Mouse (Mus musculus) kidney, embryonic 16.5 days (tissue): ENCODE data around the gene Fkbp10. TPM values are rescaled to one million over a fixed set of nuclear protein-coding genes. Genes with fewer than 3 reads are reported as not detected.

Experiments
- ATAC-seq: fragments of 200-750 bp; cut with Nextera tagmentation; 2 replicates; pipeline ENCODE4 v1.8.0; 2017; ENCODE audit warnings: moderate TSS enrichment; ENCODE audit not compliant: low FRiP score, low TSS enrichment
- H3K27ac ChIP-seq: fragments of 300-500 bp; sonication (generic); 2 replicates; pipeline ENCODE4 v1.5.1; 2014; ENCODE audit warnings: low read length
- H3K27me3 ChIP-seq: fragments of 300-500 bp; sonication (generic); 2 replicates; pipeline ENCODE4 v1.6.1; 2014; ENCODE audit warnings: low read length, control low read depth, mixed read lengths; ENCODE audit not compliant: insufficient read depth
- H3K36me3 ChIP-seq: fragments of 300-500 bp; sonication (generic); 2 replicates; pipeline ENCODE4 v1.6.1; 2014; ENCODE audit warnings: low read length, control low read depth, mixed read lengths; ENCODE audit not compliant: insufficient read depth
- H3K4me1 ChIP-seq: fragments of 300-500 bp; sonication (generic); 2 replicates; pipeline ENCODE4 v1.6.1; 2014; ENCODE audit warnings: low read length, control low read depth, mixed read lengths; ENCODE audit not compliant: insufficient read depth
- H3K4me2 ChIP-seq: fragments of 300-500 bp; sonication (generic); replicated peaks from 2 replicates; pipeline ENCODE4 v1.6.1; 2014; ENCODE audit warnings: low read depth, low read length
- H3K4me3 ChIP-seq: fragments of 300-500 bp; sonication (generic); 2 replicates; pipeline ENCODE4 v1.5.1; 2014; ENCODE audit warnings: mild to moderate bottlenecking, low read length
- H3K9ac ChIP-seq: fragments of 300-500 bp; sonication (generic); replicated peaks from 2 replicates; pipeline ENCODE4 v1.6.1; 2014; ENCODE audit warnings: low read length
- H3K9me3 ChIP-seq: fragments of 300-500 bp; sonication (generic); 2 replicates; pipeline ENCODE4 v1.6.1; 2016; ENCODE audit warnings: low read length, control low read depth
- WGBS: fragments of 180-500 bp; shearing (Covaris S2); extraction: QIAGEN DNeasy Blood & Tissue Kit; methylation state at CpG from one replicate; pipeline ENCODE4 v1.1.7; 2014; 5-methylcytosine and 5-hydroxymethylcytosine counted together
- polyA plus RNA-seq: library from polyadenylated mRNA; unstranded; fragments of >200 nt; fragmentation: Nextera tagmentation; extraction: Ambion mirVana; gene quantifications from 2 replicates; pipeline ENCODE4 v1.2.1, GENCODE M21; 2015

The Fkbp10 gene
- polyA plus RNA-seq, 1 experiment from 2014 or later, result 157 TPM

- WGBS, result 40% methylated on average over 10 of the region's 10 CpGs
- Histone ChIP-seq H3K4me1 (peaks cover 26% of the 10 kb centered on the region), H3K36me3 (peaks cover 21% of the 10 kb centered on the region; the same call in 1 of the 2 replicates)
Observed at GRCm38 (mm10) chr11:100408076-100408834, 7.2 kb upstream of the Fkbp10 start.

GRCm38 (mm10) chr11:100408835-100409462, 6.5 kb upstream of the Fkbp10 start:
- ATAC-seq, result no peak
- Histone ChIP-seq H3K36me3 (peaks cover 21% of the 10 kb centered on the region; the same call in 1 of the 2 replicates), H3K4me3 (no peak overlapping the region), H3K27me3 (no peaks in the 10 kb centered on the region), H3K4me1 (peaks cover 26% of the 10 kb centered on the region), H3K4me2 (no peak overlapping the region), H3K9ac (no peak overlapping the region), H3K27ac (no peak overlapping the region), H3K9me3 (no peaks in the 10 kb centered on the region)
- 94% methylated on average over 12 of the region's 12 CpGs for WGBS

More at GRCm38 (mm10) chr11:100408076-100408834, 7.2 kb upstream of the Fkbp10 start:
- Histone ChIP-seq H3K9me3 (no peaks in the 10 kb centered on the region), H3K27ac (no peak overlapping the region), H3K4me3 (no peak overlapping the region), H3K9ac (no peak overlapping the region), H3K4me2 (no peak overlapping the region), H3K27me3 (no peaks in the 10 kb centered on the region)
- peak; percentile 55; the same call in 1 of the 2 replicates for ATAC-seq

- Histone ChIP-seq H3K27ac (no peak overlapping the region), H3K9ac (no peak overlapping the region), H3K27me3 (no peaks in the 10 kb centered on the region), H3K4me1 (peaks cover 24% of the 10 kb centered on the region), H3K4me3 (no peak overlapping the region), H3K4me2 (no peak overlapping the region), H3K9me3 (no peaks in the 10 kb centered on the region), H3K36me3 (peaks cover 21% of the 10 kb centered on the region; the same call in 1 of the 2 replicates)
- 94% methylated on average over 3 of the region's 3 CpGs for WGBS
- ATAC-seq, result no peak
Observed at GRCm38 (mm10) chr11:100409686-100410085, 5.8 kb upstream of the Fkbp10 start.

- Histone ChIP-seq H3K27me3 (no peaks in the 10 kb centered on the region), H3K4me3 (no peak overlapping the region), H3K9ac (no peak overlapping the region), H3K4me1 (peaks cover 38% of the 10 kb centered on the region), H3K9me3 (no peaks in the 10 kb centered on the region), H3K27ac (no peak overlapping the region), H3K36me3 (peaks cover 21% of the 10 kb centered on the region; the same call in 1 of the 2 replicates), H3K4me2 (peak overlapping the region; percentile 88; the same call in 1 of the 2 replicates)
- WGBS, result 58% methylated on average over 11 of the region's 11 CpGs
- ATAC-seq, result no peak
Observed at GRCm38 (mm10) chr11:100411736-100412135, 3.8 kb upstream of the Fkbp10 start.

GRCm38 (mm10) chr11:100413541-100413940, 2.0 kb upstream of the Fkbp10 start:
- 53% methylated on average over 11 of the region's 11 CpGs for WGBS
- Histone ChIP-seq H3K27ac (no peak overlapping the region), H3K9me3 (no peaks in the 10 kb centered on the region), H3K9ac (peak overlapping the region; percentile 81), H3K4me2 (peak overlapping the region; percentile 88), H3K4me3 (peak overlapping the region; percentile 79), H3K27me3 (no peaks in the 10 kb centered on the region), H3K4me1 (peaks cover 46% of the 10 kb centered on the region), H3K36me3 (peaks cover 19% of the 10 kb centered on the region; the same call in 1 of the 2 replicates)
- no peak for ATAC-seq

- no peaks in the 10 kb centered on the region for H3K27me3 ChIP-seq
- peak; percentile 97 for ATAC-seq
- H3K9ac ChIP-seq, result peak within 1 kb of the TSS; percentile 81
- H3K4me2 ChIP-seq, result peak within 1 kb of the TSS; percentile 88
- H3K4me1 ChIP-seq, result peaks cover 46% of the 10 kb centered on the region
- WGBS, result under 1% methylated on average over 92 of the region's 93 CpGs
- peaks cover 11% of the 10 kb centered on the region; the same call in 1 of the 2 replicates for H3K36me3 ChIP-seq
- H3K9me3 ChIP-seq, result no peaks in the 10 kb centered on the region
- H3K4me3 ChIP-seq, result peak within 1 kb of the TSS; percentile 79
- peak within 1 kb of the TSS; percentile 97 for H3K27ac ChIP-seq
Observed at GRCm38 (mm10) chr11:100414021-100414913, 1.2 kb upstream of the Fkbp10 start, which contains the start of gene P3h4. P3h4 (minus strand) TSS chr11:100414836.

GRCm38 (mm10) chr11:100421537-100421936, 6.0 kb downstream of the Fkbp10 start:
- Histone ChIP-seq H3K9me3 (no peaks in the 10 kb centered on the region), H3K27ac (peak overlapping the region; percentile 59; the same call in 1 of the 2 replicates), H3K36me3 (peaks cover 17% of the 10 kb centered on the region), H3K27me3 (no peaks in the 10 kb centered on the region), H3K4me2 (no peak overlapping the region), H3K4me3 (no peak overlapping the region), H3K4me1 (peaks cover 24% of the 10 kb centered on the region), H3K9ac (no peak overlapping the region)
- WGBS, result 21% methylated on average over 8 of the region's 8 CpGs
- peak; percentile 72 for ATAC-seq

GRCm38 (mm10) chr11:100423836-100424235, 8.3 kb downstream of the Fkbp10 start:
- WGBS, result 90% methylated on average over 7 of the region's 7 CpGs
- Histone ChIP-seq H3K36me3 (peaks cover 17% of the 10 kb centered on the region), H3K27me3 (no peaks in the 10 kb centered on the region), H3K4me1 (peaks cover 14% of the 10 kb centered on the region), H3K4me2 (no peak overlapping the region), H3K9me3 (no peaks in the 10 kb centered on the region), H3K4me3 (no peak overlapping the region), H3K9ac (no peak overlapping the region), H3K27ac (no peak overlapping the region)
- ATAC-seq, result no peak

- WGBS, result 27% methylated on average over 7 of the region's 7 CpGs
- peaks cover 12% of the 10 kb centered on the region for H3K4me1 ChIP-seq
- H3K4me2 ChIP-seq, result no peak overlapping the region
- no peak overlapping the region for H3K27ac ChIP-seq
- H3K36me3 ChIP-seq, result peaks cover 32% of the 10 kb centered on the region
- no peak for ATAC-seq
- no peaks in the 10 kb centered on the region for H3K9me3 ChIP-seq
- 0 out of 2 replicates have a peak overlapping the region, but pooled peaks have one; percentile 2 for H3K9ac ChIP-seq
- H3K4me3 ChIP-seq, result no peak overlapping the region
- no peaks in the 10 kb centered on the region for H3K27me3 ChIP-seq
Observed at GRCm38 (mm10) chr11:100425851-100426250, 10.4 kb downstream of the Fkbp10 start.
